Mouse (Mus musculus) cerebellum, adult 2 months (tissue): ENCODE data around the gene Rab3a. TPM values are rescaled to one million over a fixed set of nuclear protein-coding genes. Genes with fewer than 3 reads are reported as not detected.
A peak's percentile ranks its signal among the peaks of the same experiment; 100 is the strongest.

ENCODE experiments used
- DNase-seq, 2 experiments: peaks; one replicate each; pipeline ENCODE4 v3.0.0; 2021
- H3K27ac ChIP-seq: fragments of 200-500 bp; 2 replicates; pipeline ENCODE4 v1.5.1; 2012; ENCODE audit warnings: low read length, control low read depth, inconsistent platforms; ENCODE audit not compliant: insufficient read depth
- H3K27me3 ChIP-seq: fragments of 200-500 bp; 2 replicates; pipeline ENCODE4 v1.6.1; 2012; ENCODE audit warnings: inconsistent platforms, mild to moderate bottlenecking, low read length, moderate library complexity; ENCODE audit not compliant: control insufficient read depth, insufficient read depth
- H3K4me1 ChIP-seq: fragments of 200-500 bp; 2 replicates; pipeline ENCODE4 v1.6.1; 2011; ENCODE audit warnings: low read length; ENCODE audit not compliant: control insufficient read depth, insufficient read depth
- H3K4me3 ChIP-seq: fragments of 200-500 bp; replicated peaks from 2 replicates; pipeline ENCODE3; 2011; ENCODE audit warnings: mild to moderate bottlenecking, low read depth, low read length, control low read depth; ENCODE audit not compliant: insufficient read depth
- CTCF ChIP-seq: fragments of 200-500 bp; IDR thresholded peaks from 2 replicates; pipeline ENCODE4 v1.5.1; 2011; ENCODE audit warnings: low read depth, mild to moderate bottlenecking, control low read depth, low read length, moderate library complexity, borderline replicate concordance; ENCODE audit not compliant: insufficient read depth
- POLR2A ChIP-seq: fragments of 200-500 bp; IDR thresholded peaks from 2 replicates; pipeline ENCODE4 v1.6.1; 2011; ENCODE audit warnings: low read length, control low read depth, borderline replicate concordance; ENCODE audit not compliant: insufficient read depth
- WGBS: fragments of 180-500 bp; shearing (Covaris S2); methylation state at CpG from one replicate; pipeline ENCODE4 v1.1.7; 2018; 5-methylcytosine and 5-hydroxymethylcytosine counted together
- polyA plus RNA-seq: library from polyadenylated mRNA; depleted of rRNA; stranded (reverse); fragments of >200 nt; gene quantifications from 2 replicates; pipeline ENCODE4 v1.2.3, GENCODE M21; 2012

Rab3a gene
- polyA plus RNA-seq, 1 experiment = 1,156 TPM

- no peaks in the 10 kb centered on the region for H3K4me1 ChIP-seq
- no peak overlapping the region for H3K27ac ChIP-seq
- 43% methylated on average over 11 of the region's 11 CpGs for WGBS
- TF ChIP-seq POLR2A (no peak), CTCF (no peak)
- H3K27me3 ChIP-seq = no peaks in the 10 kb centered on the region; the same call in 1 of the 2 replicates
- no peak for DNase-seq
- no peak overlapping the region for H3K4me3 ChIP-seq
Measured at GRCm38 (mm10) chr8:70726721-70727120, 27.8 kb upstream of the Rab3a start.

- Histone ChIP-seq H3K4me3 (no peak overlapping the region), H3K4me1 (no peaks in the 10 kb centered on the region), H3K27ac (no peak overlapping the region), H3K27me3 (no peaks in the 10 kb centered on the region; the same call in 1 of the 2 replicates)
- WGBS = 8% methylated on average over 34 of the region's 34 CpGs
- TF ChIP-seq CTCF = 0 out of 2 replicates have a peak, but pooled peaks have one; percentile 13
- TF ChIP-seq POLR2A = no peak
- no peak for DNase-seq
Measured at GRCm38 (mm10) chr8:70729808-70730475, 24.5 kb upstream of the Rab3a start.

- Histone ChIP-seq H3K4me1 (no peaks in the 10 kb centered on the region), H3K27ac (no peak overlapping the region), H3K4me3 (no peak overlapping the region), H3K27me3 (no peaks in the 10 kb centered on the region; the same call in 1 of the 2 replicates)
- no peak for TF ChIP-seq POLR2A
- TF ChIP-seq CTCF = no peak
- no peak for DNase-seq
- WGBS = 87% methylated on average over 4 of the region's 4 CpGs
Measured at GRCm38 (mm10) chr8:70730956-70731355, 23.5 kb upstream of the Rab3a start.

- WGBS = 68% methylated on average over 5 of the region's 5 CpGs
- TF ChIP-seq CTCF (no peak), POLR2A (no peak)
Measured at GRCm38 (mm10) chr8:70737705-70738104, 16.8 kb upstream of the Rab3a start.

GRCm38 (mm10) chr8:70738211-70738610, 16.3 kb upstream of the Rab3a start:
- TF ChIP-seq CTCF (no peak), POLR2A (no peak)
- WGBS = 66% methylated on average over 3 of the region's 3 CpGs
- Histone ChIP-seq H3K4me1 (no peaks in the 10 kb centered on the region), H3K27ac (no peak overlapping the region), H3K27me3 (no peaks in the 10 kb centered on the region; the same call in 1 of the 2 replicates), H3K4me3 (no peak overlapping the region)
- no peak for DNase-seq

More at GRCm38 (mm10) chr8:70737705-70738104, 16.8 kb upstream of the Rab3a start:
- no peaks in the 10 kb centered on the region for H3K4me1 ChIP-seq
- no peak overlapping the region for H3K27ac ChIP-seq
- no peak for DNase-seq
- no peaks in the 10 kb centered on the region; the same call in 1 of the 2 replicates for H3K27me3 ChIP-seq
- H3K4me3 ChIP-seq = no peak overlapping the region

- 66% methylated on average over 5 of the region's 5 CpGs for WGBS
- no peaks in the 10 kb centered on the region for H3K27me3 ChIP-seq
Measured at GRCm38 (mm10) chr8:70741661-70742060, 12.8 kb upstream of the Rab3a start.

GRCm38 (mm10) chr8:70742176-70742575, 12.3 kb upstream of the Rab3a start:
- TF ChIP-seq POLR2A = no peak
- no peak for TF ChIP-seq CTCF
- Histone ChIP-seq H3K4me1 (peaks cover 7% of the 10 kb centered on the region; the same call in 1 of the 2 replicates), H3K4me3 (no peak overlapping the region), H3K27ac (no peak overlapping the region), H3K27me3 (no peaks in the 10 kb centered on the region)
- no peak for DNase-seq
- WGBS = 71% methylated on average over 11 of the region's 11 CpGs

More at GRCm38 (mm10) chr8:70741661-70742060, 12.8 kb upstream of the Rab3a start:
- no peak overlapping the region for H3K4me3 ChIP-seq
- no peak for DNase-seq
- peaks cover 7% of the 10 kb centered on the region; the same call in 1 of the 2 replicates for H3K4me1 ChIP-seq
- no peak overlapping the region for H3K27ac ChIP-seq
- TF ChIP-seq CTCF (no peak), POLR2A (no peak)

GRCm38 (mm10) chr8:70742981-70743655, 11.4 kb upstream of the Rab3a start:
- Histone ChIP-seq H3K4me1 (peaks cover 7% of the 10 kb centered on the region; the same call in 1 of the 2 replicates), H3K27me3 (no peaks in the 10 kb centered on the region), H3K27ac (no peak overlapping the region), H3K4me3 (no peak overlapping the region)
- WGBS = 22% methylated on average over 38 of the region's 38 CpGs
- TF ChIP-seq CTCF (no peak), POLR2A (no peak)
- no peak for DNase-seq
